Mouse (Mus musculus) embryonic fibroblast, embryonic 13.5 days (primary cell): Measurements from ENCODE around the gene Zer1.
A peak's percentile ranks its signal among the peaks of the same experiment; 100 is the strongest.

Experiments
- CTCF ChIP-seq: IDR thresholded peaks from 2 replicates; pipeline ENCODE4 v1.5.1; 2011; ENCODE audit warnings: mild to moderate bottlenecking, control low read depth, low read length, moderate library complexity, borderline replicate concordance; ENCODE audit not compliant: insufficient read depth
- POLR2A ChIP-seq: IDR thresholded peaks from 2 replicates; pipeline ENCODE4 v1.6.1; 2011; ENCODE audit warnings: low read depth, mild to moderate bottlenecking, control low read depth, low read length, moderate library complexity

- TF ChIP-seq CTCF, result no peak
- TF ChIP-seq POLR2A, result peak; percentile 99
These were observed 9.4 kb upstream of the Zer1 start, which contains the start of gene Tbc1d13 for GRCm38 (mm10) chr2:30133613-30134377.
